Mouse (Mus musculus) CH12.LX (cell line): ENCODE data around the gene R3hdm2.

ENCODE experiments used
- CTCF ChIP-seq, 2 experiments: IDR thresholded peaks in 1 of 2; conservative IDR thresholded peaks in 1 of 2; 2 replicates each; pipeline ENCODE4 v1.5.1; 2011 to 2012; ENCODE audit warnings: low read depth in 2 of 2, low read length in 2 of 2, improper control_type of control experiment in 1 of 2, inconsistent platforms in 1 of 2, mild to moderate bottlenecking in 1 of 2, moderate library complexity in 1 of 2
- MEF2A ChIP-seq: IDR thresholded peaks from 2 replicates; pipeline ENCODE4 v1.6.1; 2014; ENCODE audit warnings: low read depth, mild to moderate bottlenecking, inconsistent platforms, low read length, improper control_type of control experiment, borderline replicate concordance
- MYC ChIP-seq: IDR thresholded peaks from 2 replicates; pipeline ENCODE4 v1.6.1; 2011; ENCODE audit warnings: low read depth, mild to moderate bottlenecking, improper control_type of control experiment, low read length
- POLR2A ChIP-seq: IDR thresholded peaks from 2 replicates; pipeline ENCODE4 v1.6.1; 2011; ENCODE audit warnings: low read depth, mild to moderate bottlenecking, improper control_type of control experiment, low read length
- SIN3A ChIP-seq: IDR thresholded peaks from 2 replicates; pipeline ENCODE4 v1.6.1; 2012; ENCODE audit warnings: low read length, improper control_type of control experiment, inconsistent platforms
- USF1 ChIP-seq: IDR thresholded peaks from 2 replicates; pipeline ENCODE4 v1.6.1; 2014; ENCODE audit warnings: low read depth, mild to moderate bottlenecking, inconsistent platforms, low read length, improper control_type of control experiment

GRCm38 (mm10) chr10:127338930-127339682, 41.0 kb upstream of the R3hdm2 start:
- TF ChIP-seq USF1: no peak
- TF ChIP-seq CTCF (conservative IDR thresholded peaks at IDR 0.05 in 1 of 2, IDR thresholded peaks at IDR 0.05 in 1 of 2; ENCODE audit: low read depth in 2 of 2, low read length in 2 of 2): peak; percentile 88 to 94
- TF ChIP-seq SIN3A: peak; percentile 55; the same call in 1 of the 2 replicates
- TF ChIP-seq MEF2A: no peak
- TF ChIP-seq POLR2A: no peak
- TF ChIP-seq MYC: peak; percentile 73; the same call in 1 of the 2 replicates
